Mouse (Mus musculus): ENCODE data around the gene Npl. TPM values are rescaled to one million over a fixed set of nuclear protein-coding genes. Genes with fewer than 3 reads are reported as not detected.
"Not testable (repeated sequence)": the region's sequence is repeated elsewhere in the genome, so short reads cannot be mapped to it uniquely, and the experiment has no call there.

Gene Npl
- total RNA-seq, 1 experiment from 2014 or later, result not detected

- ATAC-seq (ENCODE audit: extremely low read depth, insufficient number of reproducible peaks, low FRiP score, poor library complexity, severe bottlenecking), result no peak
These were observed 969 bp upstream of the Npl start for GRCm38 (mm10) chr1:153550814-153551213.

- no peak for ATAC-seq (ENCODE audit: extremely low read depth, insufficient number of reproducible peaks, low FRiP score, poor library complexity, severe bottlenecking)
These were observed 2.3 kb downstream of the Npl start for GRCm38 (mm10) chr1:153547555-153547954.

- no peak for ATAC-seq (ENCODE audit: extremely low read depth, insufficient number of reproducible peaks, low FRiP score, poor library complexity, severe bottlenecking)
These were observed 4.6 kb downstream of the Npl start for GRCm38 (mm10) chr1:153545196-153545595.

- no peak for ATAC-seq (ENCODE audit: extremely low read depth, insufficient number of reproducible peaks, low FRiP score, poor library complexity, severe bottlenecking)
These were observed 7.0 kb downstream of the Npl start for GRCm38 (mm10) chr1:153542726-153543320.

GRCm38 (mm10) chr1:153540753-153541152 is 9.1 kb downstream of the Npl start:
- ATAC-seq (ENCODE audit: extremely low read depth, insufficient number of reproducible peaks, low FRiP score, poor library complexity, severe bottlenecking), result no peak

GRCm38 (mm10) chr1:153539739-153540333 is 10.0 kb downstream of the Npl start:
- ATAC-seq (ENCODE audit: extremely low read depth, insufficient number of reproducible peaks, low FRiP score, poor library complexity, severe bottlenecking), result no peak

GRCm38 (mm10) chr1:153535611-153536010 is 14.2 kb downstream of the Npl start:
- ATAC-seq (ENCODE audit: extremely low read depth, insufficient number of reproducible peaks, low FRiP score, poor library complexity, severe bottlenecking), result no peak

GRCm38 (mm10) chr1:153532896-153533295 is 16.9 kb downstream of the Npl start:
- not testable (repeated sequence) for ATAC-seq (ENCODE audit: extremely low read depth, insufficient number of reproducible peaks, low FRiP score, poor library complexity, severe bottlenecking)

GRCm38 (mm10) chr1:153532234-153532841 is 17.5 kb downstream of the Npl start:
- ATAC-seq (ENCODE audit: extremely low read depth, insufficient number of reproducible peaks, low FRiP score, poor library complexity, severe bottlenecking), result 0 out of 2 replicates have a peak, but pooled peaks have one; percentile 23

GRCm38 (mm10) chr1:153531677-153532233 is 18.1 kb downstream of the Npl start:
- ATAC-seq (ENCODE audit: extremely low read depth, insufficient number of reproducible peaks, low FRiP score, poor library complexity, severe bottlenecking), result no peak

- ATAC-seq (ENCODE audit: extremely low read depth, insufficient number of reproducible peaks, low FRiP score, poor library complexity, severe bottlenecking), result no peak
These were observed 27.7 kb downstream of the Npl start for GRCm38 (mm10) chr1:153522116-153522515.

- ATAC-seq (ENCODE audit: extremely low read depth, insufficient number of reproducible peaks, low FRiP score, poor library complexity, severe bottlenecking), result no peak
These were observed 34.5 kb downstream of the Npl start for GRCm38 (mm10) chr1:153515368-153515767.

- ATAC-seq (ENCODE audit: extremely low read depth, insufficient number of reproducible peaks, low FRiP score, poor library complexity, severe bottlenecking), result no peak
These were observed 39.4 kb downstream of the Npl start for GRCm38 (mm10) chr1:153510330-153511009.

- ATAC-seq (ENCODE audit: extremely low read depth, insufficient number of reproducible peaks, low FRiP score, poor library complexity, severe bottlenecking), result not testable (repeated sequence)
These were observed 40.3 kb downstream of the Npl start for GRCm38 (mm10) chr1:153509569-153509968.

- no peak for ATAC-seq (ENCODE audit: extremely low read depth, insufficient number of reproducible peaks, low FRiP score, poor library complexity, severe bottlenecking)
These were observed 40.8 kb downstream of the Npl start for GRCm38 (mm10) chr1:153509012-153509411.

- ATAC-seq (ENCODE audit: extremely low read depth, insufficient number of reproducible peaks, low FRiP score, poor library complexity, severe bottlenecking), result no peak
These were observed 43.6 kb downstream of the Npl start for GRCm38 (mm10) chr1:153506266-153506665.

- ATAC-seq (ENCODE audit: extremely low read depth, insufficient number of reproducible peaks, low FRiP score, poor library complexity, severe bottlenecking), result no peak
These were observed 48.1 kb downstream of the Npl start for GRCm38 (mm10) chr1:153501644-153502321.

- no peak for ATAC-seq (ENCODE audit: extremely low read depth, insufficient number of reproducible peaks, low FRiP score, poor library complexity, severe bottlenecking)
These were observed 49.8 kb downstream of the Npl start for GRCm38 (mm10) chr1:153500030-153500429.

GRCm38 (mm10) chr1:153496030-153496429 is 53.8 kb downstream of the Npl start:
- no peak for ATAC-seq (ENCODE audit: extremely low read depth, insufficient number of reproducible peaks, low FRiP score, poor library complexity, severe bottlenecking)

All from neutrophil, adult 5-6 weeks (primary cell).